Mouse (Mus musculus): ENCODE data around the gene Lpcat1. TPM values are rescaled to one million over a fixed set of nuclear protein-coding genes. Genes with fewer than 3 reads are reported as not detected.

The Lpcat1 gene
- 10 to 100 TPM; 45.9 to 48.9 TPM for total RNA-seq (2021)

- intact Hi-C loops (cut with DNase I) = loop anchor here (2.0 to 5.0 kb wide), 2 partner anchors 35 to 40 kb away; no protein-coding TSS in a partner anchor
- DNase-seq (ENCODE audit: low spot score in 2 of 2) = peak; percentile 83 to 90
Observed at GRCm38 (mm10) chr13:73467034-73467420, at the start of gene Lpcat1. TSS of gene Lpcat1 (plus strand) at chr13:73467197.

- intact Hi-C loops (cut with DNase I) = no loop called here
- no peak for DNase-seq (ENCODE audit: low spot score in 2 of 2)
Observed at GRCm38 (mm10) chr13:73417478-73418220, 49.3 kb upstream of the Lpcat1 start.

- intact Hi-C loops (cut with DNase I) = no loop called here
- DNase-seq (ENCODE audit: low spot score in 2 of 2) = no peak
Observed at GRCm38 (mm10) chr13:73418297-73418696, 48.7 kb upstream of the Lpcat1 start.

GRCm38 (mm10) chr13:73419244-73419643 lies 47.8 kb upstream of the Lpcat1 start:
- intact Hi-C loops (cut with DNase I) = no loop called here
- DNase-seq (ENCODE audit: low spot score in 2 of 2) = no peak

- DNase-seq (ENCODE audit: low spot score in 2 of 2) = no peak
- intact Hi-C loops (cut with DNase I) = loop anchor here (10.0 kb wide), 1 partner anchor 292 kb away; no protein-coding TSS in a partner anchor
Observed at GRCm38 (mm10) chr13:73423043-73423442, 44.0 kb upstream of the Lpcat1 start.

- no peak for DNase-seq (ENCODE audit: low spot score in 2 of 2)
- intact Hi-C loops (cut with DNase I) = loop anchor here (5.0 to 10.0 kb wide), 2 partner anchors 197 to 290 kb away; no protein-coding TSS in a partner anchor
Observed at GRCm38 (mm10) chr13:73425035-73425434, 42.0 kb upstream of the Lpcat1 start.

- intact Hi-C loops (cut with DNase I) = loop anchor here (1.0 to 10.0 kb wide), 4 partner anchors 41 to 289 kb away; partner anchors contain the start of gene Lpcat1
- DNase-seq (ENCODE audit: low spot score in 2 of 2) = peak; percentile 59 to 65
Observed at GRCm38 (mm10) chr13:73425839-73426490, 41.0 kb upstream of the Lpcat1 start.

GRCm38 (mm10) chr13:73426587-73426986 lies 40.4 kb upstream of the Lpcat1 start:
- peak; percentile 38 to 50 for DNase-seq (ENCODE audit: low spot score in 2 of 2)
- intact Hi-C loops (cut with DNase I) = loop anchor here (1.0 to 10.0 kb wide), 4 partner anchors 40 to 288 kb away; partner anchors contain the start of gene Lpcat1

- no peak for DNase-seq (ENCODE audit: low spot score in 2 of 2)
- intact Hi-C loops (cut with DNase I) = loop anchor here (5.0 to 10.0 kb wide), 2 partner anchors 193 to 285 kb away; no protein-coding TSS in a partner anchor
Observed at GRCm38 (mm10) chr13:73429605-73430321, 37.2 kb upstream of the Lpcat1 start.

GRCm38 (mm10) chr13:73432466-73433149 lies 34.4 kb upstream of the Lpcat1 start:
- intact Hi-C loops (cut with DNase I) = no loop called here
- DNase-seq (ENCODE audit: low spot score in 2 of 2) = no peak

GRCm38 (mm10) chr13:73433681-73434535 lies 33.1 kb upstream of the Lpcat1 start:
- intact Hi-C loops (cut with DNase I) = no loop called here
- no peak for DNase-seq (ENCODE audit: low spot score in 2 of 2)

- intact Hi-C loops (cut with DNase I) = no loop called here
- no peak for DNase-seq (ENCODE audit: low spot score in 2 of 2)
Observed at GRCm38 (mm10) chr13:73434687-73435086, 32.3 kb upstream of the Lpcat1 start.

- no peak for DNase-seq (ENCODE audit: low spot score in 2 of 2)
- intact Hi-C loops (cut with DNase I) = no loop called here
Observed at GRCm38 (mm10) chr13:73435662-73436061, 31.3 kb upstream of the Lpcat1 start.

- no peak for DNase-seq (ENCODE audit: low spot score in 2 of 2)
- intact Hi-C loops (cut with DNase I) = no loop called here
Observed at GRCm38 (mm10) chr13:73439057-73439456, 27.9 kb upstream of the Lpcat1 start.

- no peak for DNase-seq (ENCODE audit: low spot score in 2 of 2)
- intact Hi-C loops (cut with DNase I) = no loop called here
Observed at GRCm38 (mm10) chr13:73441032-73441431, 26.0 kb upstream of the Lpcat1 start.

GRCm38 (mm10) chr13:73441686-73442085 lies 25.3 kb upstream of the Lpcat1 start:
- DNase-seq (ENCODE audit: low spot score in 2 of 2) = no peak
- intact Hi-C loops (cut with DNase I) = no loop called here

- intact Hi-C loops (cut with DNase I) = no loop called here
- DNase-seq (ENCODE audit: low spot score in 2 of 2) = no peak
Observed at GRCm38 (mm10) chr13:73442431-73442830, 24.6 kb upstream of the Lpcat1 start.

GRCm38 (mm10) chr13:73443093-73443821 lies 23.7 kb upstream of the Lpcat1 start:
- intact Hi-C loops (cut with DNase I) = no loop called here
- DNase-seq (ENCODE audit: low spot score in 2 of 2) = no peak
